Mouse (Mus musculus): ENCODE measurements around the gene Tatdn2.

GRCm38 (mm10) chr6:113678246-113679012 is 18.4 kb upstream of the Tatdn2 start:
- no peak for TF ChIP-seq CTCF (IDR thresholded peaks at IDR 0.05; ENCODE audit: borderline replicate concordance, insufficient read depth, low read depth, low read length)
- no peak for TF ChIP-seq POLR2A (IDR thresholded peaks at IDR 0.05; ENCODE audit: borderline replicate concordance, insufficient read depth, low read length)
